Mouse (Mus musculus): ENCODE results near the gene Hspa4. TPM values are rescaled to one million over a fixed set of nuclear protein-coding genes. Genes with fewer than 3 reads are reported as not detected.
"Not testable (repeated sequence)": the region's sequence is repeated elsewhere in the genome, so short reads cannot be mapped to it uniquely, and the experiment has no call there.

The Hspa4 gene
- polyA plus RNA-seq, 1 experiment from 2014 or later: 71.9 TPM

GRCm38 (mm10) chr11:53330325-53330724 is 30.1 kb upstream of the Hspa4 start:
- no peaks in the 10 kb centered on the region for H3K9me3 ChIP-seq (replicated peaks)
- H3K9ac ChIP-seq: no peak overlapping the region
- 78% methylated on average over 7 of the region's 7 CpGs for WGBS
- peaks cover 7% of the 10 kb centered on the region for H3K4me1 ChIP-seq
- no peak overlapping the region for H3K27ac ChIP-seq (replicated peaks)
- H3K36me3 ChIP-seq: peaks cover 56% of the 10 kb centered on the region
- H3K4me3 ChIP-seq (replicated peaks): no peak overlapping the region
- H3K27me3 ChIP-seq: no peaks in the 10 kb centered on the region
- ATAC-seq (ENCODE audit: insufficient number of reproducible peaks, low FRiP score, low TSS enrichment, low read depth): no peak
- no peak overlapping the region for H3K4me2 ChIP-seq (replicated peaks)

- peak within 1 kb of the TSS; percentile 85 for H3K4me3 ChIP-seq (replicated peaks)
- H3K4me1 ChIP-seq: peaks cover 10% of the 10 kb centered on the region
- H3K9ac ChIP-seq: peak within 1 kb of the TSS; percentile 72
- under 1% methylated on average over 21 of the region's 21 CpGs for WGBS
- H3K9me3 ChIP-seq (replicated peaks): no peaks in the 10 kb centered on the region
- H3K36me3 ChIP-seq: peaks cover 24% of the 10 kb centered on the region
- peak within 1 kb of the TSS; percentile 63 for H3K4me2 ChIP-seq (replicated peaks)
- peak within 1 kb of the TSS; percentile 63 for H3K27ac ChIP-seq (replicated peaks)
- ATAC-seq (ENCODE audit: insufficient number of reproducible peaks, low FRiP score, low TSS enrichment, low read depth): peak; percentile 92
- no peaks in the 10 kb centered on the region for H3K27me3 ChIP-seq
Observed at GRCm38 (mm10) chr11:53324512-53324968, 24.3 kb upstream of the Hspa4 start, which contains the start of gene Zcchc10. TSS of gene Zcchc10 (plus strand) at chr11:53324679.

GRCm38 (mm10) chr11:53319867-53320266 is 19.6 kb upstream of the Hspa4 start:
- not testable (repeated sequence) for H3K4me3 ChIP-seq (replicated peaks); H3K27me3 ChIP-seq; ATAC-seq (ENCODE audit: insufficient number of reproducible peaks, low FRiP score, low TSS enrichment, low read depth); H3K4me1 ChIP-seq; H3K27ac ChIP-seq (replicated peaks); H3K9ac ChIP-seq; H3K9me3 ChIP-seq (replicated peaks); H3K4me2 ChIP-seq (replicated peaks); H3K36me3 ChIP-seq
- 91% methylated on average over 13 of the region's 13 CpGs for WGBS

- WGBS: 94% methylated on average over 3 of the region's 3 CpGs
- not testable (repeated sequence) for H3K27ac ChIP-seq (replicated peaks); H3K9ac ChIP-seq; H3K4me3 ChIP-seq (replicated peaks); H3K4me1 ChIP-seq; H3K36me3 ChIP-seq; H3K27me3 ChIP-seq; H3K4me2 ChIP-seq (replicated peaks); ATAC-seq (ENCODE audit: insufficient number of reproducible peaks, low FRiP score, low TSS enrichment, low read depth); H3K9me3 ChIP-seq (replicated peaks)
Observed at GRCm38 (mm10) chr11:53318568-53318967, 18.3 kb upstream of the Hspa4 start.

- 62% methylated on average over 7 of the region's 7 CpGs for WGBS
- no peak for ATAC-seq (ENCODE audit: insufficient number of reproducible peaks, low FRiP score, low TSS enrichment, low read depth)
- no peak overlapping the region for H3K4me3 ChIP-seq (replicated peaks)
- no peak overlapping the region for H3K4me2 ChIP-seq (replicated peaks)
- no peaks in the 10 kb centered on the region for H3K9me3 ChIP-seq (replicated peaks)
- H3K36me3 ChIP-seq: no peaks in the 10 kb centered on the region
- H3K9ac ChIP-seq: no peak overlapping the region
- no peaks in the 10 kb centered on the region for H3K27me3 ChIP-seq
- no peak overlapping the region for H3K27ac ChIP-seq (replicated peaks)
- no peaks in the 10 kb centered on the region for H3K4me1 ChIP-seq
Observed at GRCm38 (mm10) chr11:53318041-53318440, 17.8 kb upstream of the Hspa4 start.

- ATAC-seq (ENCODE audit: insufficient number of reproducible peaks, low FRiP score, low TSS enrichment, low read depth): no peak
- no peak overlapping the region for H3K27ac ChIP-seq (replicated peaks)
- no peaks in the 10 kb centered on the region for H3K4me1 ChIP-seq
- H3K4me2 ChIP-seq (replicated peaks): no peak overlapping the region
- no peaks in the 10 kb centered on the region for H3K9me3 ChIP-seq (replicated peaks)
- no peak overlapping the region for H3K9ac ChIP-seq
- WGBS: 32% methylated on average over 6 of the region's 6 CpGs
- H3K36me3 ChIP-seq: no peaks in the 10 kb centered on the region
- H3K4me3 ChIP-seq (replicated peaks): no peak overlapping the region
- no peaks in the 10 kb centered on the region for H3K27me3 ChIP-seq
Observed at GRCm38 (mm10) chr11:53316996-53317395, 16.7 kb upstream of the Hspa4 start.

- 21% methylated on average over 1 of the region's 1 CpGs for WGBS
- H3K4me3 ChIP-seq (replicated peaks): no peak overlapping the region
- H3K9me3 ChIP-seq (replicated peaks): no peaks in the 10 kb centered on the region
- H3K27me3 ChIP-seq: no peaks in the 10 kb centered on the region
- H3K4me2 ChIP-seq (replicated peaks): no peak overlapping the region
- no peaks in the 10 kb centered on the region for H3K4me1 ChIP-seq
- no peaks in the 10 kb centered on the region for H3K36me3 ChIP-seq
- no peak overlapping the region for H3K27ac ChIP-seq (replicated peaks)
- no peak for ATAC-seq (ENCODE audit: insufficient number of reproducible peaks, low FRiP score, low TSS enrichment, low read depth)
- no peak overlapping the region for H3K9ac ChIP-seq
Observed at GRCm38 (mm10) chr11:53314770-53315173, 14.5 kb upstream of the Hspa4 start.

GRCm38 (mm10) chr11:53312823-53313222 is 12.6 kb upstream of the Hspa4 start:
- H3K9ac ChIP-seq; H3K9me3 ChIP-seq (replicated peaks); H3K27me3 ChIP-seq; H3K4me3 ChIP-seq (replicated peaks); H3K4me2 ChIP-seq (replicated peaks); H3K36me3 ChIP-seq; H3K27ac ChIP-seq (replicated peaks); ATAC-seq (ENCODE audit: insufficient number of reproducible peaks, low FRiP score, low TSS enrichment, low read depth): not testable (repeated sequence)
- peaks cover 15% of the 10 kb centered on the region for H3K4me1 ChIP-seq
- WGBS: 69% methylated on average over 1 of the region's 1 CpGs

- Histone ChIP-seq H3K4me3 (replicated peaks) (no peak overlapping the region), H3K36me3 (no peaks in the 10 kb centered on the region), H3K9ac (no peak overlapping the region), H3K4me2 (replicated peaks) (no peak overlapping the region), H3K9me3 (replicated peaks) (no peaks in the 10 kb centered on the region), H3K27ac (replicated peaks) (no peak overlapping the region), H3K4me1 (peaks cover 20% of the 10 kb centered on the region), H3K27me3 (no peaks in the 10 kb centered on the region)
- 28% methylated on average over 1 of the region's 1 CpGs for WGBS
- ATAC-seq (ENCODE audit: insufficient number of reproducible peaks, low FRiP score, low TSS enrichment, low read depth): no peak
Observed at GRCm38 (mm10) chr11:53311385-53311784, 11.1 kb upstream of the Hspa4 start.

- H3K9ac ChIP-seq: no peak overlapping the region
Observed at GRCm38 (mm10) chr11:53308884-53309310, 8.6 kb upstream of the Hspa4 start.

GRCm38 (mm10) chr11:53308251-53308864 is 8.1 kb upstream of the Hspa4 start:
- Histone ChIP-seq H3K9me3 (replicated peaks) (no peaks in the 10 kb centered on the region), H3K4me2 (replicated peaks) (no peak overlapping the region), H3K4me1 (peaks cover 20% of the 10 kb centered on the region), H3K27ac (replicated peaks) (peak overlapping the region; percentile 79), H3K4me3 (replicated peaks) (no peak overlapping the region), H3K9ac (no peak overlapping the region), H3K27me3 (no peaks in the 10 kb centered on the region), H3K36me3 (no peaks in the 10 kb centered on the region)
- ATAC-seq (ENCODE audit: insufficient number of reproducible peaks, low FRiP score, low TSS enrichment, low read depth): peak; percentile 68

More at GRCm38 (mm10) chr11:53308884-53309310, 8.6 kb upstream of the Hspa4 start:
- H3K27me3 ChIP-seq: no peaks in the 10 kb centered on the region
- 16% methylated on average over 2 of the region's 2 CpGs for WGBS
- no peak overlapping the region for H3K4me3 ChIP-seq (replicated peaks)
- H3K9me3 ChIP-seq (replicated peaks): no peaks in the 10 kb centered on the region
- peak overlapping the region; percentile 79 for H3K27ac ChIP-seq (replicated peaks)
- H3K4me1 ChIP-seq: peaks cover 20% of the 10 kb centered on the region
- ATAC-seq (ENCODE audit: insufficient number of reproducible peaks, low FRiP score, low TSS enrichment, low read depth): peak; percentile 84
- no peaks in the 10 kb centered on the region for H3K36me3 ChIP-seq
- no peak overlapping the region for H3K4me2 ChIP-seq (replicated peaks)

- WGBS: 60% methylated on average over 10 of the region's 10 CpGs
- ATAC-seq (ENCODE audit: insufficient number of reproducible peaks, low FRiP score, low TSS enrichment, low read depth): no peak
Observed at GRCm38 (mm10) chr11:53307558-53308065, 7.4 kb upstream of the Hspa4 start.

More at GRCm38 (mm10) chr11:53307558-53308065, 7.4 kb upstream of the Hspa4 start:
- Histone ChIP-seq H3K4me1 (peaks cover 20% of the 10 kb centered on the region), H3K36me3 (no peaks in the 10 kb centered on the region), H3K4me2 (replicated peaks) (no peak overlapping the region), H3K9me3 (replicated peaks) (no peaks in the 10 kb centered on the region), H3K4me3 (replicated peaks) (no peak overlapping the region), H3K9ac (no peak overlapping the region), H3K27ac (replicated peaks) (peak overlapping the region; percentile 79), H3K27me3 (no peaks in the 10 kb centered on the region)

Data from embryonic facial prominence, embryonic 15.5 days (tissue).